Mouse (Mus musculus) urinary bladder, postnatal 25 days (tissue): ENCODE measurements around the gene Cdk14.
A peak's percentile ranks its signal among the peaks of the same experiment; 100 is the strongest.

Experiments used
- DNase-seq: peaks from one replicate; pipeline ENCODE4 v3.0.0; 2022; ENCODE audit warnings: low spot score

Cdk14 gene

DNA sequence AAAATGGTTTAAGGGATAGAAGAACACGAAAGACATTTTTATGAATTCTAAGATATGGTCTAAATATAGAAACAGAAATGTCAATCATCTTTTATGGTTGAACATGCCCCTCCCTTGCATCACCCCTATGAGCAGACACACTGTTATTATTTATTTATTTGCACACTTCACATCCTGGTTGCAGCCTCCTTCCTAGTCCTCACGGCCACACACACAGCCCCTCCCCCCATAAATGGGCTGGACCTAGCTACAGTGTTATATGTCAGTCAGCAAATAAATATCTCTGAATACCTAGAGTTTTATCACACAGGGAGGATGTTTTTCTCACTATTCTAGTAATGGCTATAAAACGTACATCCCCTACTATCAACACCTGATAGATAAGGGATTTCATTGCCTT is 633.3 kb downstream of the Cdk14 start:
- DNase-seq = no peak

DNA sequence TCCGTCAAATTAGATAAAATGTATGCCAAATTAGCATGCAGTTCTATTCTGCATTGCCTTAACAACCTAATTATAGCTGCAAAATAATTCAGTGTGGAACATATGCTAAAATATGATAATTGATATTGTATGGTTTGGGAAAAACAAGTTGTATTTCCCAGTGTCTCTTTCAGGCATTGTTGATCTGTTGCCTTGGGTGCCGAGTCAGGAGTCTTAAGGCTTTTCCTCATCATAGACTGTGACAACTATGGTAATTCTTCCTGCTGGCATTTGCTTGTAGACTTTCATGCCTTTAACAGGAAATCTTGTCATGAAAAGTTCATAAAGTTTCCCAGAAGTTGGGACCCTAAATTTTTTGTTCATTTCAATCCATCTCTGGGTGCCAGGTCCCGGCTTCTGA is 641.8 kb downstream of the Cdk14 start:
- no peak for DNase-seq

DNA sequence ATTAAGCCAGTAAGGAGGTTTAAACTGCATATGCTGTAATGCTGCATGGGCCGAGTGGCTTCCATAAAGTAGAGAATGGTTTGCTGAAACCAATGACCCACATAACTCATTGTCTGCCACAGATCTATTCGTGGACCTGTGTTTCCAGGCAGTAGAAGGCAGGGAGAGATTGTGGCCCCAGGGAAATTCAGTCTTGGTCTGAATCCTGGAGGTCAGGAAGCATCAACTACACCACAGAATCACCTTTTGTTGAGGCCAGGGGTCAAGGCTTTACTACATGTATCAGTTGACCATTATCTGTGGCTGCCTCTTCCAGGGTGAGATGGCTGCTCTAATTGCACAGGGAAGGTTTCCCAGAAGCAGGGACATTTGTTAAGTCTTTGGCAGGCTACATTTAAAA is 643.6 kb downstream of the Cdk14 start:
- DNase-seq = no peak

DNA sequence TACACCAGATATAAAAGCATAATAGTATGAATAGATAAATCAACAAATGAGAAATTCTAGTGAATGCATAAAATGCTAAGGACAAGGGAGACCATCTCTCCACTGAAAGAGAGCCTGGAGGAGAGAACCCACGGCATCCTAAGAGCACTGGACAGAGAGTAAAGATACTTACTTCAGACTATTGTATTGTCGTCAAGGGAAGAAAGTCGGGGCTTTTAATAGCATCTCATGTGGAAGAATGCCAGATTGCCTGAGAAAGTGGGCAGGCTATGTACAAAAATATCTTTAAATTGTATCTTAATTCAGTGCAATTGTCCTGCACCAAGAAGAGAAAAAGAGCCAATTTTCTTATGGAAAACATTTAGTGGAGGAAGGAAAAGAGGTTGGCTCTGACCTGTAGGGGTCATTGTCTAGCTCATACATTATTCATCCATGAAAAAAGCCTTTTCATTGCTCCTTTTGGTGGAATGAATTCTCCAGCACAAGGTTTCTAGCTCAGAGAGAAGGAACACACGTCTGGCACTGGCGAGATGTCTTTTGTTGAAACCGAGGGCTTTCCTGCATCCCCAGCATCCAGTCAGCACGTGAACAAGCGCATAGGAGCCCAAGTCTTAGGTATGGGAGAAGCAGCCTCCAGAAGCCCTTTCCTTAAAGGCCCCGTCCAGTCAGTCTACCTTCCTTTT is 646.9 kb downstream of the Cdk14 start:
- DNase-seq = no peak

DNA sequence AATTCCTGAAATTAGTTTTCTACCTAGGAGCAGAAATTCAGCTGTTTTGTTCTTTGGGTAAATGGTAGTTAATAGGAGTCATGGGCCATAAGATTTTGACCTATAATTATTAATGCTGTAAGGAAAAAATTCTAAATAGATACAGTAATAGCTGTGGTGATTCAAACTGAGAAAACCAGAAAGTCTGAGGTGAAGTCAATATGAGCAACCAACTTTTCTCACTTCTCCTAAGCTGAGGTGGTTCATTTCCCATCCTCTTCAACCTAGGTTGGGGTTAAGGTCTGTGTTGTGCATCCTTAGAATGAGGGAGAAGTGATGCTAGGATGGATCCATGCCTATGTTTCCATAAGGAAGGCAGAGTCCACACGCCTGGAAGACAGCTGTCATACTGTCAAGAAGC is 649.5 kb downstream of the Cdk14 start:
- DNase-seq = no peak

DNA sequence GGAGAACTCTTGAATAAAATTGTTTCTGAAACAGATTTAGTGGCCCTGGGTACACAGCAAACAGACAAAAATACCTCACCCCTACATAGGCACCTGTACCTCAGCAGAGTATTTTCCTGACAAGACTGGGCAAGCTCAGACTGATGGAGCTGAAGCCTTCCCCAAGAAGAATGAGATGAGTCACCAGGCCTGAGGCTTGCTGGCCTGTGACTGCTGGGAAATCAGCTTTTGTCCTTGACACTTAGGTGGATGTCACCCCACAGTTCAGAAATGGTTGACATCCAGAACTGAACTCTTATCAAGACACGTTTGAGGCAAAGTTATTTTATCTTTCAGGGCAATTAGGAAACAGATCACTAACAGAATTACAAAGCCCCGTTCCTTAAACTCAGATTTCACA is 652.2 kb downstream of the Cdk14 start:
- DNase-seq = no peak

DNA sequence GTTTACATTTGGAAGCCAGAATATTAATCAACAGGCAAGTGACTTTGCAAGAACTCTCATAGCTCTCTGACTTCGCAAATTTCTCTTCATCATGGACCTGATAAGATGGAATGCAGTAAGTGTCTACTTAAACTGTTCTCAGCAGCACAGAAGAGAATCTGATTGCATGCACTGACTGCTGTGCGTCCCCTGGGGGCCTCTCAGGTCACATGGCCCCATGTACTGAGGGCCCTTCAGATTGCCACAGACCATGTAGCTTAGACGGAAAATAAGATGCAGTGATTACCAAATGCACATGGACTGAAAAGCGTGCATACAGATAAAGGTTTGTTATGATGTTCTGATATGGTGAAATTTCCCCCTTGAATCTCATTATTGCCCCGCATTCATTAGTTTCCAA is 653.4 kb downstream of the Cdk14 start:
- DNase-seq = no peak

DNA sequence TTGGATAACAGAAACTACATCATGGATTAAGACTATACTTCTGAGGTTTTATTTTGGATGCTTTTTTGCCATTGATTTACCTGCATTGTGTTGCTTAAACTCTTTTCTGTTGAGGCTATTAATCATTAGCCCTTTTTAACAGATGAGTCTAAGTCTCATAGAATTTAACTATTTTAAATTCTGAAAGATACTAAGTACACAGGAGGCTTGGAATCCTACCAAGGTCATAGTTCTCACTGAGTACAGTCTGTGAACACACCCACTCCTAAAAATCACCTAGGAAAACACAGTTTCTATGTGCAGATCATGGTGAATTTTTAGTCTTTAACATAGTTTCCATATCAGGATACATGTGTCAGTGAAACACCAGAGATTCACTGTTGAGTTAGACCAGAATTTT is 658.2 kb downstream of the Cdk14 start:
- DNase-seq = no peak

DNA sequence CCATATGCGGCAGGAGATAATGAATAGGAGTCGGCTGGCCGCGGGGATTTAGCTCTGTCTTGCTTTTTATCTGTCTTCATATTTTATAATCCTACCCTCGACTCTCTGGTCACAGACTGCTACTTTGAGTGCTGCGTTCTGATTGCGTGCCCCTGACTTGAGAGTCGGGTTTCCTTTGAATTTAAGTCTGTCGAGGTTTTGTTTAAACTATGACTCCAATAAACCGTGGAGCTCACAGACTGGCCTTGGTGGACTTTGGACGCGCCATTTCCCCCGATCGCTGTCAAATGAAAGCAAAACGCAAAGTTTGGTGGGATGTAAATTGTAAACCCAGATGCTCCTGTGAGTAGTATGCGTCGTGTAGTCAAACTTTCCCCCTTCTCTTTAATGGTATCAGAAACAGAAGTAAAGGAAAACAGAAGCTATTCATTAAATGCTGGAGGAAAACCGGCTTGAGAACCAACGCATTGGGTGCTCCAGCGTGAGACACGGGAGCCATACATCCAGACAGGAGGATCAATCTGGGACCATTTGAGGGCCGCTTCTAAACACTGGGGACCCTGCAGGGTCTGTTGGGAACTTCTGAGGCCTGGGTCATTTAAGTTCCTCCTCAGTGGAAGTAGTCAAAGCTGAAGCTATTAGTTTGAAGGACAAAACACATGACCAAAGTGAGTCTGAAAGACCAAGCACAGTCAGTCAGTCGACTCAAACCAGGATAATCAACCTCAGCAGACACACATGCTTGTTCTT is 661.6 kb downstream of the Cdk14 start:
- no peak for DNase-seq

DNA sequence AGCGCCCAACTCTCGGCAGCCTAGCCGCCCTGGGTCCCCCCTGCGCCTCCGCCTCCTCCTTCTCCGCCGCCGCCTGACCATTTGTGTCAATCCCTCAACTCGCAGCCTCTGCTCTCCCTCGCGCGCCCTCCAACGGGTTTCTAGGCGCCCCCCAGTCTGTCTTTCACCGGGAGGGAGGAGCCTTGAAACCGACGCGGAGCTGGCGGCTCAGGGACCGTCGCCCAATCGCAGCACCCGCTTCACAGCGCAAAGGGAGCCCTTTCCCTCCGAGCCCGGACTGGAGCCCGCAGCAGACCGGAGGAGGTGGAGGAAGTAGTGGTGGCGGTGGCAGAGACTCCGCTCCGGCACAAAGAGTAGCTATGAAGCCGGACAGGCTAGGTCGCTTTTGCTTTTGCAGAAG is 662.2 kb downstream of the Cdk14 start, which contains the start of gene Fzd1:
Gene Fzd1 (minus strand): TSS at position 134 of the 400 bp plus-strand sequence.
- DNase-seq = peak; percentile 83

DNA sequence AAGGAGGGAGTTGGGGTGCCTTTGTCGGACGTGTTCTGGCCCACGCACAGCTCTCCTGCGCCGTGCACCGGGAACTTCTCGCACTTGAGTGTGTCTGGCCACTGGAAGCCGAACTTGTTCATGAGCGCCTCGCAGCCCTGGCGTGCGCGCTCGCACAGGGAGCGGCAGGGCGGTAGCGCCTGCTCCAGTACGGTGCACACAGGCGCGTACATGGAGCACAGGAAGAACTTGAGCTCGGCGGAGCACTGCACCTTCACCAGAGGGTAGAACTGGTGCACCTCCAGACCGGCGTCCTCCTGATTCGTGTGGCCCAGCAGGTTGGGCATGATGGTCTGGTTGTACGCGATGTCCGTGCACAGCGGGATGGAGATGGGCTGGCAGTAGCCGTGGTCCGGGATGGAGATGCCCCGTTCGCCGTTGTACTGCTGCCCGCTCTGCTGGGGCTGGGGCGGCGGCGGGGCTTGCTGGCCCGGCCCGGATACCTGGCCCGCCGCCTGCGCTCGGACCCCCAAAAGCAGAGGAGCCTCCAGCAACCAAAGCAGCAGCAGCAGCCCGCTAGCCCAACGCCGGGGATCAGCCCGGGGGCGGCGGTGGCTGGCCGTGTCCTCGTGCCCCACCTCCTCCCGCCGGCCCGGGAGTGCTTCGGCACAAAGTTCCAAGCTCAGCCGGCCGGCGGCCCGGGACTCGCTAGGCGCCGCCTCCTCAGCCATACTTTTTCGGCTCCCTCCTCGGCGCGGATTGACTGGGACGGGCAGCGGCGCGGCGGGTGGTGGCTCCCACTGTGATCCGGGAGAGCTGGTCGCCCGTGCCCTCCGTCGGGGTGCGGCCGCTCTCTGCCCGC is 663.0 kb downstream of the Cdk14 start:
- DNase-seq = peak; percentile 61

DNA sequence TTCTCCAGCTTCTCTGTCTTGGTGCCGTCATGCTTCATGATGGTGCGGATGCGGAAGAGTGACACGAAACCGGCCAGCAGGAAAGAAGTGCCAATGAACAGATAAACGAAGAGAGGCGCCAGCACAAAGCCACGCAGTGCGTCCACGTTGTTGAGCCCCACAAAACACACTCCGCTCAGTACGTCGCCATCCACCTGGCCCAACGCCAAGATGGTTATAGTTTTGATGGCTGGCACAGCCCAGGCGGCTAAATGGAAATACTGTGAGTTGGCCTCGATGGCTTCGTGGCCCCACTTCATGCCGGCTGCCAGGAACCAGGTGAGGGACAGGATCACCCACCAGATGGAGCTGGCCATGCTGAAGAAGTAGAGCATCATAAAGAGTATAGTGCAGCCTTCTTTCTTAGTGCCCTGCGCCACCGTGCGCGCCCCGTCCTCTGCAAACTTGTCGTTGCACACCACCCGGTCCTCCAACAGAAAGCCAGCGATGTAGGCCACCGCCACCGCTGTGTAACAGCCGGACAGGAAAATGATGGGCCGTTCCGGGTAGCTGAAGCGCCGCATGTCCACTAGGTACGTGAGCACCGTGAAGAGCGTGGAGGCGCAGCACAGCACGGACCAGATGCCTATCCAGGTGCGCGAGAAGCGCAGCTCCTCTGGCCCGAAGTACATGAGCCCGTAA is 664.0 kb downstream of the Cdk14 start:
- DNase-seq = peak; percentile 36

DNA sequence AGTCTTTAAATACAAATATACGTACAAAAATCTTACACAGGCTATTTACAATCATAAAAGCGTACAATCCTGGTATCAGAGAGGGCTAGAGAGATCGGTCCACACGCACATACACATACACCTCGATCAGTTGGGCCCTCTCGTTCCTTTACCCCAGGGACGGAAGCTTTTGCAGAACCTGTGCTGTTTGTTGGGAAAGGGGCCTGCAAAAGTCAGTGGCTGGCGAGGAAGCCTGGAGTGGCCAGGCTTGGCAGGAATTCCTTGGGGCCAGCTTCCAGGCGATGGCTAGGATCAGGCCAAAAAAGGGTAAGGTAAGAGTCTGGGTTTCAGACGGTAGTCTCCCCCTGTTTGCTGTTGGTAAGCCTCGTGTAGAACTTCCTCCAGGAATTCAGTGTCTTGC is 664.8 kb downstream of the Cdk14 start:
- no peak for DNase-seq

DNA sequence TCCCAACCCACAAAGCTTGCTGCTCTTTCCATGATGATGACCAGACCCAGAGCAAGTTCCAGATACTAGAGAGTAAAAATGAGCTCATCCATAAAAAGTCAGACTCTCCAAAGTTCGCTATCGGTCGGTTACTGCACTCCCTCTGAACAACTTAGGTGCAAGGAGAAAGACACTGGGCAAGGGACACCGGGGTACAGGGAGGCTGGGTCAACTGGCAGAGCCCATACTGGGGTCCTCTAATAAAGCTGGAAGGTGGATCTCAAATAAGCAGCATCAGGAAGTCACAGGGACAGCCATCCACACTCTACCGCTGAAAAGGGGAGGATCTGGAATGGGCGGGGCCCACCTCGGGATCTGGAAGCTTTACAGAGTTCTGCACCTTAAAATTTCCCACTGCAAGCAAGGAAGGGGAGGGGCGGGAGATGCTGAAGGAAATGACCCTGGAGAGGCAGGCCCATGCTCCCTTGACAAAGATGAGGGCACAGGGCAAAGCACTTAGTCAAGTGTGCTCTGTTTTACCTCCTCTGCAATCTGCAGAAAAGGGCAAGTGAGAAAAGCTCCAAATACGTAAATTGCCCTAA is 665.3 kb downstream of the Cdk14 start:
- DNase-seq = no peak
